ENCODE assay signal across 11 mouse cellular contexts in the genomic region with DNA sequence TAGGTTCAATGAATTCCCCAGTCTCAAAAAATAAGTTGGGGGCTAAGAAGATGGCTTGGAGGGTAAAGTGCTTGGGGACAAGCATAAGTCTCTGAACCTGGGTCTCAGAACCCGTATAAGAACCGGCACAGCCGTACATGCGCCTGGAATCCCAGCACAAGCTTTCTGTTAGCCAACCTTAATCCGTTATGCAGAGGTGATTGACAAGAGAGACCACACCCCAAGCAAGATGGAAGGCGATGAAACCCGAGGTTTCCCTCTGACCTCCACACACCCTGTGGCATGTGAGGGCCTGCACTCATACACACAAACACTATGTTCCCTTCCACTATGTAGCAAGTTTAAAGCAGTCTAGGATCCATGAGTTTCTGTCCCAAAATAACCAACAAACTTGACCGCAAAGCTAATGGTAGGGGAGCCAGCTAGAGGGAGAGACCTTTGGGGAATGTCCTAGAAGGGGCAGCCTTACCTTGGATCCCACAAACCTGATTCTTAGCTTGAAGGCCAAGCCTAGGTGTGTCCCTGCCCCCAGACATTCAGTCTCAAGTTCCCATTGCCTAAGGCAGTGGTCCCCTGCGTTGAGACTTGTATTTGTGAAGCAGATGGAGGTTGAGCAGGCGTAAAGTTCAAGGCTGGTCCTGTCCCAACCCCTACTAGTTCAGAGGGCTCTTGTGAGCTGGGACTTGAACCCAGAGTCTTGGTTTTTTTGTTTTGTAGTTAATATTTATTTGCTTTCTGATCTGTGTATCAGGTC. TPM values are rescaled to one million over a fixed set of nuclear protein-coding genes. Genes with fewer than 3 reads are reported as not detected.
DNase-seq lines count a peak whose midpoint lies in the region; ATAC-seq and TF ChIP-seq lines count a peak whose summit lies in the region.
"Had no signal": no experiment of that assay in that cellular context is flagged by ENCODE, and none has a peak within 500 bp of the region (broad histone marks: within the 10 kb centered on the region; RNA-seq: fewer than 3 reads in every experiment).

No protein-coding gene starts in this region.

- ATAC-seq in hindbrain, embryonic 16.5 days, result no peak
- ATAC-seq in cerebellum, adult (ENCODE audit: insufficient number of reproducible peaks, low FRiP score, low TSS enrichment), result no peak
- ATAC-seq: intestine, embryonic 16.5 days had no signal

- H3K4me3 ChIP-seq in hindbrain, embryonic 10.5 days, result no peak overlapping the region
- no peak overlapping the region for H3K4me3 ChIP-seq in hindbrain, embryonic 16.5 days (ENCODE audit: low read length)
- H3K4me3 ChIP-seq in E14TG2a.4 (replicated peaks; ENCODE audit: low read length), result peak overlapping the region; percentile 67
- no peak overlapping the region for H3K4me3 ChIP-seq in ES-Bruce4 (ENCODE audit: low read depth, low read length)
- no peak overlapping the region for H3K4me3 ChIP-seq in limb, embryonic 10.5 days

- H3K36me3 ChIP-seq in hindbrain, embryonic 10.5 days, result 0 out of 2 replicates have a peak, but pooled peaks cover 3% of the 10 kb centered on the region
- H3K36me3 ChIP-seq in hindbrain, embryonic 16.5 days (ENCODE audit: control insufficient read depth, insufficient read depth, low read length), result no peaks in the 10 kb centered on the region
- H3K36me3 ChIP-seq in E14TG2a.4 (ENCODE audit: insufficient read depth, low read length), result no peaks in the 10 kb centered on the region
- no peaks in the 10 kb centered on the region for H3K36me3 ChIP-seq in ES-Bruce4 (ENCODE audit: control insufficient read depth, insufficient read depth, low read length, poor library complexity, severe bottlenecking)
- H3K36me3 ChIP-seq in limb, embryonic 10.5 days, result no peaks in the 10 kb centered on the region
- H3K36me3 ChIP-seq: G1E had no signal

- H3K27ac ChIP-seq in hindbrain, embryonic 10.5 days, result peak overlapping the region; percentile 93
- no peak overlapping the region for H3K27ac ChIP-seq in hindbrain, embryonic 16.5 days (ENCODE audit: low read depth, low read length)
- peak overlapping the region; percentile 80 for H3K27ac ChIP-seq in ES-Bruce4 (ENCODE audit: insufficient read depth, low read length)
- peak overlapping the region; percentile 93 for H3K27ac ChIP-seq in limb, embryonic 10.5 days
- H3K27ac ChIP-seq: macrophage had no signal

- no peak for TF ChIP-seq POLR2A in ES-Bruce4 (IDR thresholded peaks at IDR 0.05; ENCODE audit: insufficient read depth, low read length)

- no peak for DNase-seq in hindbrain, embryonic 10.5 days (ENCODE audit: low spot score)
- DNase-seq in limb, embryonic 10.5 days (ENCODE audit: low spot score), result no peak
- no peak for DNase-seq in cerebellum, adult 9-11 months
- DNase-seq: gastrocnemius, postnatal 36 days had no signal

- WGBS in hindbrain, embryonic 10.5 days, result 86% methylated on average over 10 of the region's 10 CpGs
- 88% methylated on average over 10 of the region's 10 CpGs for WGBS in hindbrain, embryonic 16.5 days
- 82% methylated on average over 10 of the region's 10 CpGs for WGBS in limb, embryonic 10.5 days

- TF ChIP-seq EP300 in ES-Bruce4 (IDR thresholded peaks at IDR 0.05; ENCODE audit: insufficient read depth, low read depth, low read length), result peak; percentile 94

- H3K4me2 ChIP-seq in hindbrain, embryonic 16.5 days (ENCODE audit: low read length), result no peak overlapping the region

- H3K9ac ChIP-seq in hindbrain, embryonic 16.5 days (ENCODE audit: low read depth, low read length), result no peak overlapping the region
- no peak overlapping the region for H3K9ac ChIP-seq in ES-Bruce4 (ENCODE audit: low read depth, poor library complexity, severe bottlenecking)

- TF ChIP-seq CTCF in E14TG2a.4 (conservative IDR thresholded peaks at IDR 0.05; ENCODE audit: low read length), result no peak
- no peak for TF ChIP-seq CTCF in ES-Bruce4 (IDR thresholded peaks at IDR 0.05; ENCODE audit: low read depth, low read length)

- peaks cover 12% of the 10 kb centered on the region for H3K9me3 ChIP-seq in hindbrain, embryonic 10.5 days
- no peaks in the 10 kb centered on the region for H3K9me3 ChIP-seq in hindbrain, embryonic 16.5 days (ENCODE audit: control insufficient read depth, low read length)
- H3K9me3 ChIP-seq in E14TG2a.4 (ENCODE audit: low read length) (peaks cover 6% of the 10 kb centered on the region), ES-Bruce4 (replicated peaks; ENCODE audit: control insufficient read depth, insufficient read depth, low read length, poor library complexity, severe bottlenecking) (0 out of 2 replicates have a peak, but pooled peaks cover 4% of the 10 kb centered on the region)
- 0 out of 2 replicates have a peak, but pooled peaks cover 5% of the 10 kb centered on the region for H3K9me3 ChIP-seq in limb, embryonic 10.5 days (replicated peaks)

- H3K4me1 ChIP-seq in hindbrain, embryonic 10.5 days (replicated peaks), result peaks cover 72% of the 10 kb centered on the region
- H3K4me1 ChIP-seq in hindbrain, embryonic 16.5 days (ENCODE audit: control insufficient read depth, insufficient read depth, low read depth, low read length), result peaks cover 21% of the 10 kb centered on the region
- peaks cover 78% of the 10 kb centered on the region for H3K4me1 ChIP-seq in E14TG2a.4 (replicated peaks; ENCODE audit: low read depth, low read length)
- H3K4me1 ChIP-seq in ES-Bruce4 (ENCODE audit: control insufficient read depth, insufficient read depth, low read length), result peaks cover 20% of the 10 kb centered on the region
- H3K4me1 ChIP-seq in limb, embryonic 10.5 days, result peaks cover 68% of the 10 kb centered on the region

- H3K27me3 ChIP-seq in hindbrain, embryonic 10.5 days (ENCODE audit: insufficient read depth, poor library complexity, severe bottlenecking), result peaks cover 11% of the 10 kb centered on the region; the same call in 1 of the 2 replicates
- H3K27me3 ChIP-seq in hindbrain, embryonic 16.5 days (replicated peaks; ENCODE audit: control insufficient read depth, insufficient read depth, low read length), result no peaks in the 10 kb centered on the region
- H3K27me3 ChIP-seq in E14TG2a.4 (ENCODE audit: insufficient read depth, low read length), result peaks cover 17% of the 10 kb centered on the region
- H3K27me3 ChIP-seq in ES-Bruce4 (ENCODE audit: control insufficient read depth, insufficient read depth, low read length, poor library complexity, severe bottlenecking), result no peaks in the 10 kb centered on the region
- no peaks in the 10 kb centered on the region for H3K27me3 ChIP-seq in limb, embryonic 10.5 days (ENCODE audit: low read depth, poor library complexity, severe bottlenecking)

RNA-seq across cellular contexts. Expression of gene 1700001O22Rik, which starts 46.3 kb away (rescaled TPM):
- 3.1 and 3.4 TPM in 2 replicates for polyA plus RNA-seq in hindbrain, embryonic 10.5 days (2016; fragmentation: Nextera tagmentation; extraction: Ambion mirVana)
- 1.4 and 1.5 TPM in 2 replicates for polyA plus RNA-seq in hindbrain, embryonic 16.5 days (2015; fragmentation: Nextera tagmentation; extraction: Ambion mirVana)
- polyA plus RNA-seq in ES-Bruce4 (2011; ENCODE audit: insufficient read depth, insufficient read length, low read depth, missing spikeins), result 2.2 and 2.4 TPM in 2 replicates
- polyA plus RNA-seq in limb, embryonic 10.5 days (2016; fragmentation: Nextera tagmentation; extraction: Ambion mirVana), result 2.1 and 4.0 TPM in 2 replicates
- polyA plus RNA-seq: G1E, macrophage had no signal

RNA-seq across cellular contexts. Expression of gene Ntmt1, which starts 50.5 kb away (rescaled TPM):
- 125 and 134 TPM in 2 replicates for polyA plus RNA-seq in hindbrain, embryonic 10.5 days (2016; fragmentation: Nextera tagmentation; extraction: Ambion mirVana)
- 99.3 and 108 TPM in 2 replicates for polyA plus RNA-seq in hindbrain, embryonic 16.5 days (2015; fragmentation: Nextera tagmentation; extraction: Ambion mirVana)
- 42.6 and 46.3 TPM in 2 replicates for polyA plus RNA-seq in ES-Bruce4 (2011; ENCODE audit: insufficient read depth, insufficient read length, low read depth, missing spikeins)
- polyA plus RNA-seq in limb, embryonic 10.5 days (2016; fragmentation: Nextera tagmentation; extraction: Ambion mirVana), result 138 and 141 TPM in 2 replicates
